Mouse (Mus musculus) testis, adult 2 months (tissue): ENCODE measurements around the gene Kremen1.

Experiments used
- CTCF ChIP-seq: fragments of 200-500 bp; IDR thresholded peaks from 2 replicates; pipeline ENCODE4 v1.5.1; 2012; ENCODE audit warnings: low read depth, mild to moderate bottlenecking, inconsistent platforms, low read length, moderate library complexity; ENCODE audit not compliant: control insufficient read depth, insufficient read depth, insufficient replicate concordance
- POLR2A ChIP-seq: fragments of 200-500 bp; IDR thresholded peaks from 2 replicates; pipeline ENCODE4 v1.6.1; 2012; ENCODE audit warnings: low read depth, mild to moderate bottlenecking, inconsistent platforms, low read length, moderate library complexity; ENCODE audit not compliant: control insufficient read depth

GRCm38 (mm10) chr11:5151247-5151630 is 110.1 kb downstream of the Kremen1 start:
- TF ChIP-seq CTCF, result no peak
- TF ChIP-seq POLR2A, result no peak
